8 mouse cellular contexts compared by ENCODE assay signal in genomic region chr4:137724766-137725165, GRCm38 (mm10).
DNase-seq lines count a peak whose midpoint lies in the region; ATAC-seq and TF ChIP-seq lines count a peak whose summit lies in the region.

No protein-coding gene starts in this region.

- no peak overlapping the region; the same call in 1 of the 2 replicates for H3K4me2 ChIP-seq in midbrain, embryonic 11.5 days
- H3K4me2 ChIP-seq in midbrain, embryonic 15.5 days: no peak overlapping the region
- peak overlapping the region; percentile 53 for H3K4me2 ChIP-seq in heart, embryonic 15.5 days
- no peak overlapping the region for H3K4me2 ChIP-seq in midbrain, embryonic 16.5 days (ENCODE audit: low read length)

- peak; percentile 98 for TF ChIP-seq CTCF in spleen, adult 2 months (IDR thresholded peaks at IDR 0.05; ENCODE audit: extremely low read depth, insufficient read depth, insufficient read length, insufficient replicate concordance)

- H3K4me3 ChIP-seq in midbrain, embryonic 11.5 days (ENCODE audit: low read depth, low read length): no peak overlapping the region
- no peak overlapping the region for H3K4me3 ChIP-seq in midbrain, embryonic 15.5 days
- peak overlapping the region; percentile 31 for H3K4me3 ChIP-seq in heart, embryonic 15.5 days
- peak overlapping the region; percentile 43; the same call in 1 of the 2 replicates for H3K4me3 ChIP-seq in spleen, adult 2 months (ENCODE audit: extremely low read depth, insufficient read depth, insufficient read length)
- H3K4me3 ChIP-seq in midbrain, embryonic 16.5 days (ENCODE audit: low read depth, low read length): no peak overlapping the region

- H3K9ac ChIP-seq in midbrain, embryonic 11.5 days (ENCODE audit: low read length): no peak overlapping the region
- H3K9ac ChIP-seq in midbrain, embryonic 15.5 days: no peak overlapping the region
- peak overlapping the region; percentile 3; the same call in 1 of the 2 replicates for H3K9ac ChIP-seq in heart, embryonic 15.5 days
- no peak overlapping the region for H3K9ac ChIP-seq in midbrain, embryonic 16.5 days (ENCODE audit: low read depth, low read length)

- no peak for TF ChIP-seq POLR2A in spleen, adult 2 months (IDR thresholded peaks at IDR 0.05; ENCODE audit: low read depth, low read length)

- H3K4me1 ChIP-seq in midbrain, embryonic 11.5 days (ENCODE audit: control insufficient read depth, insufficient read depth, low read length): peaks cover 26% of the 10 kb centered on the region
- H3K4me1 ChIP-seq in midbrain, embryonic 15.5 days: peaks cover 48% of the 10 kb centered on the region
- peaks cover 33% of the 10 kb centered on the region for H3K4me1 ChIP-seq in heart, embryonic 15.5 days (replicated peaks)
- no peaks in the 10 kb centered on the region; the same call in 1 of the 2 replicates for H3K4me1 ChIP-seq in spleen, adult 2 months (ENCODE audit: control insufficient read depth, insufficient read depth, insufficient read length)
- peaks cover 25% of the 10 kb centered on the region for H3K4me1 ChIP-seq in midbrain, embryonic 16.5 days (ENCODE audit: control insufficient read depth, insufficient read depth, low read length)

- WGBS in midbrain, embryonic 11.5 days: 44% methylated on average over 8 of the region's 8 CpGs
- 55% methylated on average over 8 of the region's 8 CpGs for WGBS in midbrain, embryonic 15.5 days
- WGBS in heart, embryonic 15.5 days: 39% methylated on average over 8 of the region's 8 CpGs
- WGBS in spleen, adult 2 months: 47% methylated on average over 8 of the region's 8 CpGs
- WGBS in midbrain, embryonic 16.5 days: 44% methylated on average over 8 of the region's 8 CpGs

- H3K27me3 ChIP-seq in midbrain, embryonic 11.5 days (ENCODE audit: control insufficient read depth, insufficient read depth, low read length): peaks cover 9% of the 10 kb centered on the region
- peaks cover 9% of the 10 kb centered on the region; the same call in 1 of the 2 replicates for H3K27me3 ChIP-seq in midbrain, embryonic 15.5 days (replicated peaks)
- peaks cover 98% of the 10 kb centered on the region for H3K27me3 ChIP-seq in heart, embryonic 15.5 days
- peaks cover 2% of the 10 kb centered on the region; the same call in 1 of the 2 replicates for H3K27me3 ChIP-seq in spleen, adult 2 months (ENCODE audit: control insufficient read depth, insufficient read depth, low read length)
- no peaks in the 10 kb centered on the region; the same call in 1 of the 2 replicates for H3K27me3 ChIP-seq in midbrain, embryonic 16.5 days (ENCODE audit: control insufficient read depth, insufficient read depth, low read depth, low read length)

- peak; percentile 93 for DNase-seq in midbrain, embryonic 11.5 days (ENCODE audit: low spot score, missing footprints)
- peak; percentile 76 for DNase-seq in R1 (ENCODE audit: low read depth, low spot score)
- DNase-seq in cerebellum, postnatal 25 days: peak; percentile 60 to 75
- DNase-seq in lung, adult 18-20 months: peak; percentile 56 to 68
- DNase-seq in spleen, adult 2 months (ENCODE audit: low read depth in 1 of 2, low spot score in 2 of 2): peak; percentile 38 to 64

- no peaks in the 10 kb centered on the region for H3K36me3 ChIP-seq in midbrain, embryonic 11.5 days (ENCODE audit: control insufficient read depth, insufficient read depth, low read length)
- no peaks in the 10 kb centered on the region for H3K36me3 ChIP-seq in midbrain, embryonic 15.5 days (replicated peaks)
- H3K36me3 ChIP-seq in heart, embryonic 15.5 days: no peaks in the 10 kb centered on the region
- H3K36me3 ChIP-seq in spleen, adult 2 months (ENCODE audit: control insufficient read depth, insufficient read depth, low read length): no peaks in the 10 kb centered on the region
- peaks cover 9% of the 10 kb centered on the region for H3K36me3 ChIP-seq in midbrain, embryonic 16.5 days (ENCODE audit: control insufficient read depth, insufficient read depth, low read length)

- no peak for ATAC-seq in midbrain, embryonic 11.5 days (ENCODE audit: low FRiP score)
- ATAC-seq in midbrain, embryonic 15.5 days (replicated peaks): no peak
- no peak; the same call in 1 of the 2 replicates for ATAC-seq in heart, embryonic 15.5 days (replicated peaks; ENCODE audit: insufficient number of reproducible peaks, insufficient read depth, low FRiP score, low read depth)
- no peak for ATAC-seq in midbrain, embryonic 16.5 days

- no peak overlapping the region for H3K27ac ChIP-seq in midbrain, embryonic 11.5 days (ENCODE audit: low read depth, low read length)
- no peak overlapping the region for H3K27ac ChIP-seq in midbrain, embryonic 15.5 days
- H3K27ac ChIP-seq in heart, embryonic 15.5 days: 0 out of 2 replicates have a peak overlapping the region, but pooled peaks have one; percentile 17
- H3K27ac ChIP-seq in spleen, adult 2 months (ENCODE audit: insufficient read depth, low read length): no peak overlapping the region
- no peak overlapping the region for H3K27ac ChIP-seq in midbrain, embryonic 16.5 days (ENCODE audit: low read length)

- H3K9me3 ChIP-seq in midbrain, embryonic 11.5 days (ENCODE audit: control insufficient read depth, low read length): no peaks in the 10 kb centered on the region
- H3K9me3 ChIP-seq in midbrain, embryonic 15.5 days: no peaks in the 10 kb centered on the region
- H3K9me3 ChIP-seq in heart, embryonic 15.5 days (replicated peaks): no peaks in the 10 kb centered on the region
- no peaks in the 10 kb centered on the region for H3K9me3 ChIP-seq in midbrain, embryonic 16.5 days (replicated peaks; ENCODE audit: control insufficient read depth, low read length, poor library complexity, severe bottlenecking)

Comparison
In these comparisons a context has a peak if more than half of its experiments do, and no peak if none do; other contexts are left out.
1. H3K4me3 ChIP-seq: peak in heart, embryonic 15.5 days (single experiment) and spleen, adult 2 months (single experiment); none in midbrain, embryonic 11.5 days (single experiment), midbrain, embryonic 15.5 days (single experiment) and midbrain, embryonic 16.5 days (single experiment).
2. Peak in every context shown above with its lines, with median percentiles within 50 percentile points of each other: DNase-seq.